Mouse (Mus musculus) liver, postnatal 0 days (tissue): ENCODE results near the gene Duoxa1.

Experiments used
- CTCF ChIP-seq: sonication (generic); IDR thresholded peaks from 2 replicates; pipeline ENCODE4 v1.5.1; 2016; ENCODE audit warnings: antibody characterized with exemption, low read depth
- EP300 ChIP-seq: IDR thresholded peaks from 2 replicates; pipeline ENCODE4 v1.6.1; 2016; ENCODE audit warnings: antibody characterized with exemption, low read depth, mild to moderate bottlenecking

DNA sequence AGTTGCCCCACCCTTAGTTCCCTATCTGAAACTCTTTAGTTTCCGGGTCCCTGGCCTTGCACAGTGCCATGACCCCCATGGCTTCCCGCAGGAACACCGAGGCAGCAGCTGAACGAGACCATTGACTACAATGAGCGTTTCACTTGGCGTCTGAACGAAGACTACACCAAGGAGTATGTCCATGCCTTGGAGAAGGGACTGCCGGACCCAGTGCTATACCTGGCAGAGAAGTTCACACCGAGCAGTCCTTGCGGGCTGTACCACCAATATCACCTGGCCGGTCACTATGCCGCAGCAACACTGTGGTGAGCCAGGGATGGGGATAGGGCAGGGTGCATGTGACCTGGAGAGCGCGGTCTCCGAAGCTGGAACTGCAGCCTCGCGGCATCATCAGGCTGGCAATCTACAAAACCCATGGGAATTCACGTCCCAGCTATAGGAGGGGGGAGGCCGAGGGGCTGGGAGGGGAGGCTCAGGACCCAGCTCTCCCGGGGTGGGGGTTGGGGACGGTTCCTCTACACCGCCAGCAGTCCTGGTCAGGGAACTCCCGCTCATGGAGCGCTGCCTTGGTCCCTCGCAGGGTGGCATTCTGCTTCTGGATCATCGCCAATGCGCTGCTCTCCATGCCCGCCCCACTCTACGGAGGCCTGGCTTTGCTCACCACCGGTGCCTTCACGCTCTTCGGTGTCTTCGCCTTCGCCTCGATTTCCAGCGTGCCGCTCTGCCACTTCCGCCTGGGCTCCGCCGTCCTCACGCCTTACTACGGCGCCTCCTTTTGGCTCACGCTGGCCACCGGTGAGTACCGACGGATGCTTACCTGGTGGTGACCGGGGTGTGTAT is 12.2 kb downstream of the Duoxa1 start:
- TF ChIP-seq CTCF (no peak), EP300 (no peak)
